Mouse (Mus musculus): ENCODE measurements around the gene Klhl23.

DNA sequence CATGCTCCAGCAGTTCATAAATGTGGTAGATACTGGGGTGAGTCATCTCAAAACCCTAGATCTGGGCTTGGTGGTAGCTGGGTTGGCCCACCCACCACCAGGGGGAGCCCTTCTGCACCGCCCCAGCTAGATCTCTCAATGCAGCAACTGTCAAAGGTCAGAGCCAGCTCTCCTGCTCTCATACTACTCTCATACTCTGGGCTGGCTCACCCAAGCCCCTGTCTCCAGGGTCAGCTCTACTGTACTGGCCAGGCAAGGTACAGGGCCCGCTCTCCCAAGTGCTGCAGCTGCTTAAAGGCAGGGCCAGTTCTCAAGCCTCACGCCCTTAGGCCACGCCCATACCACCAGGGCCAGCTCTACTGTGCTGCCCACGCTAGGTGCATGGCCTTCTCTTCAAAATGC lies 18.8 kb upstream of the Klhl23 start:
- TF ChIP-seq GATA1 (IDR thresholded peaks at IDR 0.05; ENCODE audit: low read length), result no peak
- no peak for TF ChIP-seq TAL1 (IDR thresholded peaks at IDR 0.05; ENCODE audit: low read length)

All from erythroblast, embryonic 14.5 days (primary cell).